Mouse (Mus musculus): ENCODE results near the gene Arhgdib. TPM values are rescaled to one million over a fixed set of nuclear protein-coding genes. Genes with fewer than 3 reads are reported as not detected.
"Not testable (repeated sequence)": the region's sequence is repeated elsewhere in the genome, so short reads cannot be mapped to it uniquely, and the experiment has no call there.

Gene Arhgdib
- polyA plus RNA-seq, 1 experiment from 2014 or later: 16.6 TPM

GRCm38 (mm10) chr6:136897789-136898188 lies 43.9 kb downstream of the Arhgdib start:
- Histone ChIP-seq H3K4me3 (no peak overlapping the region), H3K9me3 (no peaks in the 10 kb centered on the region), H3K27me3 (no peaks in the 10 kb centered on the region), H3K36me3 (no peaks in the 10 kb centered on the region), H3K9ac (no peak overlapping the region), H3K4me1 (replicated peaks) (no peaks in the 10 kb centered on the region), H3K4me2 (no peak overlapping the region), H3K27ac (replicated peaks) (no peak overlapping the region)
- 89% methylated on average over 4 of the region's 4 CpGs for WGBS
- ATAC-seq (ENCODE audit: low read depth): no peak

- no peak overlapping the region for H3K4me2 ChIP-seq
- ATAC-seq (ENCODE audit: low read depth): no peak
- H3K27me3 ChIP-seq: no peaks in the 10 kb centered on the region
- H3K9ac ChIP-seq: no peak overlapping the region
- H3K36me3 ChIP-seq: no peaks in the 10 kb centered on the region
- no peaks in the 10 kb centered on the region for H3K4me1 ChIP-seq (replicated peaks)
- 71% methylated on average over 15 of the region's 15 CpGs for WGBS
- H3K4me3 ChIP-seq: no peak overlapping the region
- no peak overlapping the region for H3K27ac ChIP-seq (replicated peaks)
- no peaks in the 10 kb centered on the region for H3K9me3 ChIP-seq
Measured at GRCm38 (mm10) chr6:136894532-136895339, 47.0 kb downstream of the Arhgdib start.

- H3K9me3 ChIP-seq: no peaks in the 10 kb centered on the region
- H3K9ac ChIP-seq: no peak overlapping the region
- no peaks in the 10 kb centered on the region for H3K27me3 ChIP-seq
- ATAC-seq (ENCODE audit: low read depth): no peak
- H3K4me1 ChIP-seq (replicated peaks): no peaks in the 10 kb centered on the region
- WGBS: 96% methylated on average over 2 of the region's 2 CpGs
- no peak overlapping the region for H3K4me3 ChIP-seq
- no peak overlapping the region for H3K27ac ChIP-seq (replicated peaks)
- no peaks in the 10 kb centered on the region for H3K36me3 ChIP-seq
- H3K4me2 ChIP-seq: no peak overlapping the region
Measured at GRCm38 (mm10) chr6:136892002-136892401, 49.7 kb downstream of the Arhgdib start.

- ATAC-seq (ENCODE audit: low read depth): no peak
- H3K27me3 ChIP-seq: no peaks in the 10 kb centered on the region
- no peak overlapping the region for H3K9ac ChIP-seq
- H3K4me2 ChIP-seq: no peak overlapping the region
- H3K4me1 ChIP-seq (replicated peaks): no peaks in the 10 kb centered on the region
- H3K9me3 ChIP-seq: no peaks in the 10 kb centered on the region
- no peak overlapping the region for H3K4me3 ChIP-seq
- H3K36me3 ChIP-seq: no peaks in the 10 kb centered on the region
- WGBS: 88% methylated on average over 6 of the region's 6 CpGs
- H3K27ac ChIP-seq (replicated peaks): no peak overlapping the region
Measured at GRCm38 (mm10) chr6:136889554-136889953, 52.1 kb downstream of the Arhgdib start.

DNA sequence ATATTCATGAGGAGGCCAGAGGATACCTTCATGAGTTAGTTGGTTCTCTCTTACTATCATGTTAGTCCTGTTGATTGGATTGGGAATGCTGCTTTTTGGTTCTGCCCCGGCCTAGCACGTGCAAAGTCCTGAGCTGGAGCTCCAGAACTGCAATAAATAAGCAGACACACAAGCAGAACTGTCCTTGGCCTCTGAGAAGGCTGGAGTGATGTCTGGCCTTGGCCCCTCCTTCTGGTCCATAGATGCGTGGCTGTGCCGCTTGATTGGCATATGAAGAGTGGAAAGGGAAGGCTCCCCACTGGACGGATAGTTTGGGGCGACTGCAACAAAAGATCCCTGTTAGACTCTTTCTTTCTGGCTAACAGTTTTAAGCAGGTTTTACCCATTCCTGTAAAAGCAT lies 52.6 kb downstream of the Arhgdib start:
- H3K27ac ChIP-seq (replicated peaks): no peak overlapping the region
- no peak for ATAC-seq (ENCODE audit: low read depth)
- H3K4me3 ChIP-seq: no peak overlapping the region
- no peak overlapping the region for H3K4me2 ChIP-seq
- no peaks in the 10 kb centered on the region for H3K27me3 ChIP-seq
- no peak overlapping the region for H3K9ac ChIP-seq
- H3K9me3 ChIP-seq: no peaks in the 10 kb centered on the region
- 90% methylated on average over 6 of the region's 6 CpGs for WGBS
- no peaks in the 10 kb centered on the region for H3K36me3 ChIP-seq
- H3K4me1 ChIP-seq (replicated peaks): no peaks in the 10 kb centered on the region

GRCm38 (mm10) chr6:136887854-136888253 lies 53.8 kb downstream of the Arhgdib start:
- H3K9ac ChIP-seq: no peak overlapping the region
- ATAC-seq (ENCODE audit: low read depth): no peak
- no peaks in the 10 kb centered on the region for H3K9me3 ChIP-seq
- H3K27me3 ChIP-seq: no peaks in the 10 kb centered on the region
- WGBS: 70% methylated on average over 9 of the region's 9 CpGs
- H3K27ac ChIP-seq (replicated peaks): no peak overlapping the region
- H3K4me2 ChIP-seq: no peak overlapping the region
- H3K36me3 ChIP-seq: no peaks in the 10 kb centered on the region
- H3K4me3 ChIP-seq: no peak overlapping the region
- H3K4me1 ChIP-seq (replicated peaks): no peaks in the 10 kb centered on the region

DNA sequence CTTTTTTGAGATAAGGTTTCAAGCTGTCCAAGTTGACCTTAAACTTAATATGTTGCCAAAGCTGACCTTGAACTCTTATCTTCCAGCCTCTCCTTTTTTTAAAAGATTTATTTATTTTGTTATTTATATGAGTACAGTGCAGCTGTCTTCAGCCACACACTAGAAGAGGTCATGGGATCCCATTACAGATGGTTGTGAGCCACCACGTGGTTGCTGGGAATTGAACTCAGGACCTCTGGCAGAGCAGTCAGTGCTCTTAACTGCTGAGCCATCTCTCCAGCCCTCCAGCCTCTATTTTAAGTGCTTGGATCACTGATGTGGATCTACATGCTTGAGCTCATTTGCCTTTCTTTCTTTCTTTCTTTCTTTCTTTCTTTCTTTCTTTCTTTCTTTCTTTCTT lies 56.9 kb downstream of the Arhgdib start:
- not testable (repeated sequence) for H3K9me3 ChIP-seq; H3K36me3 ChIP-seq; H3K27me3 ChIP-seq; ATAC-seq (ENCODE audit: low read depth); H3K27ac ChIP-seq (replicated peaks); H3K4me3 ChIP-seq; H3K4me2 ChIP-seq; H3K9ac ChIP-seq; H3K4me1 ChIP-seq (replicated peaks)
- WGBS: 64% methylated on average over 1 of the region's 1 CpGs

DNA sequence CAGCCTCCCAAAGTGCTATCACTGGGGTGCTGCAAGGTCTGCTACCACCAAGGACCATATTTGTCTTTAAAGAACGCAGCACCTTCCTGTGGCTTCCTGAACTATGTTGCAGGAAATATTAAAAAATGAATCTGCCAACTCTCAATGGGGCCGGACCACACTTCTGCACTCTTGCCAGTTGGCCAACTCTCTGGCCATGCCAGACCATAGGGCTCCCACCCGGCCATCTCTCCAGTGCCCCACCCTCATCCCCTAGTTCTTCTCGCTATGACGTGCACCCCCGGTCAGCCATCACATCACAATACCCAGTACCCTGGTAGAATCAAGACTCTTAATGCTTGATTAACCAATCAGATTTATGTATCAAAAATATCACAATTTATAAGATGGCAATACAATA lies 57.7 kb downstream of the Arhgdib start:
- Histone ChIP-seq H3K36me3 (no peaks in the 10 kb centered on the region), H3K9ac (no peak overlapping the region), H3K27me3 (no peaks in the 10 kb centered on the region), H3K4me3 (no peak overlapping the region), H3K27ac (replicated peaks) (no peak overlapping the region), H3K4me1 (replicated peaks) (no peaks in the 10 kb centered on the region), H3K4me2 (no peak overlapping the region), H3K9me3 (no peaks in the 10 kb centered on the region)
- ATAC-seq (ENCODE audit: low read depth): no peak
- WGBS: 94% methylated on average over 6 of the region's 6 CpGs

DNA sequence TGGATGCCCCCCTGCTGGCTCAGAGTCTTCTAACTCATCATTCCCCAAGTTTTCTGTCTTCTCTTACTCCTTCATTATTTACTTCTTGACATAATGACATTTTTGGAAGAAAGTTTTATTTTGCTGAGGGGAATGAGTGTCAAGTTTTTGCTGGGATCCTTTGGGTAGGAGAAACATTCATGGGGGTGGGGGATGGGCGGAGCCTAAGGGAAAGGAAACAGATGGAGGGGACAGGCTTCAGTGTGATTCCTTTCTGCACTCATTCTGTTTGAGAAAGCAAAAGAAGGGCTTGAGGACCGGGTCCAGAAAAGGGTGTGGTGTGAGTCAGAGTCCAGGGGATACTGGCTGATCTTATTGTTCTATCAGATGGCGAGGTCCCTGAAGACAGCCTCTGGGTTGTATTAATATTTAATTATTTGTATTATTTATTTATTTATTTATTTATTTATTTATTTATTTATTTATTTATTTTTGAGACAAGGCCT lies 58.2 kb downstream of the Arhgdib start:
- Histone ChIP-seq H3K4me3 (no peak overlapping the region), H3K4me1 (replicated peaks) (no peaks in the 10 kb centered on the region), H3K27ac (replicated peaks) (no peak overlapping the region), H3K36me3 (no peaks in the 10 kb centered on the region), H3K9me3 (no peaks in the 10 kb centered on the region), H3K27me3 (no peaks in the 10 kb centered on the region), H3K4me2 (no peak overlapping the region), H3K9ac (no peak overlapping the region)
- 90% methylated on average over 3 of the region's 3 CpGs for WGBS
- ATAC-seq (ENCODE audit: low read depth): no peak

DNA sequence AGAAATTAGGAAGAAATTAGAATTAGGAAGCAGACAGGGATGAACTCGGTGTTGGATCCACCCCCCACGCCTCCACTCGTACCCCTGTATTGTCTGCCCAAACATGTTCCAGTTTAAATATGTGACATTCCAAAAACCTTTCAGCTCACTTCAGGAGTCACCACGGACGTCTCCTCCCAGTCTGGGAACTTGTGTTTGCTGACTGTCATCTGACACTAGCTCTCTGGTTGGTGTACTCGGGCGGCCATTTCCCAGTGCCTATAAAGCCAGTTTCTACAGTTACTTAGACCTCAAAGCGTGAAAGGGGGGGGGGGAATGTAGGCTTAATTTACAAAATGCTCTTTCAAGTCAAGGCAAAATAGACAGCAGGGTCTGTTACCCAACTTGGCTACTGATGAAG lies 60.0 kb downstream of the Arhgdib start:
- ATAC-seq (ENCODE audit: low read depth): no peak

DNA sequence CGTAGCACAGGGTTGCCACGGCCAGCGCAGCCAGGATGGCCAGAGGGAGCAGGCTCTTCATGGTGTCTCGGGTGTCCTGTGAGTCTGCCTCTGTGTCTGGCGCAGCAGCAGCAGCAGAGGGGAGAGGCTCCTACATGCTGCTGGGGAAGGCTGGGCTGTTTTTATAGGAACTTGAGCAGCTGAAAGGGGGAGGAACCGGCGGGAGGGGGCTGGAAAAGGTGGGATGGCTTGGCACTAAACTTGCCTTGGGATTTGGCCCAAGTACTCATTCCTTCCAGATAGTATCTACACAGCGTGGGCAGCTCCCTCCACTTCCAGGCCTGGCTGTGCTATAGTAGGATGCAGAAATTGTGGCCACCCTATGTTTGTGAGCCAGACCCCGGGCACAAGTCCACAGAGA lies 66.0 kb downstream of the Arhgdib start, which contains the start of gene Mgp:
TSS of gene Mgp (minus strand) at position 154 of the 400 bp plus-strand sequence.
- H3K27ac ChIP-seq (replicated peaks): no peak within 1 kb of the TSS
- peaks cover 3% of the 10 kb centered on the region; the same call in 1 of the 2 replicates for H3K4me1 ChIP-seq (replicated peaks)
- H3K36me3 ChIP-seq: no peaks in the 10 kb centered on the region
- 50% methylated on average over 9 of the region's 9 CpGs for WGBS
- no peak for ATAC-seq (ENCODE audit: low read depth)
- H3K4me2 ChIP-seq: no peak within 1 kb of the TSS
- H3K9me3 ChIP-seq: no peaks in the 10 kb centered on the region
- no peak within 1 kb of the TSS for H3K4me3 ChIP-seq
- no peak within 1 kb of the TSS for H3K9ac ChIP-seq
- H3K27me3 ChIP-seq: no peaks in the 10 kb centered on the region

More for the DNA sequence above, 60.0 kb downstream of the Arhgdib start:
- Histone ChIP-seq H3K9ac (no peak overlapping the region), H3K9me3 (no peaks in the 10 kb centered on the region), H3K27ac (replicated peaks) (no peak overlapping the region), H3K4me3 (no peak overlapping the region), H3K36me3 (no peaks in the 10 kb centered on the region), H3K4me2 (no peak overlapping the region), H3K4me1 (replicated peaks) (no peaks in the 10 kb centered on the region), H3K27me3 (no peaks in the 10 kb centered on the region)
- 76% methylated on average over 8 of the region's 8 CpGs for WGBS

DNA sequence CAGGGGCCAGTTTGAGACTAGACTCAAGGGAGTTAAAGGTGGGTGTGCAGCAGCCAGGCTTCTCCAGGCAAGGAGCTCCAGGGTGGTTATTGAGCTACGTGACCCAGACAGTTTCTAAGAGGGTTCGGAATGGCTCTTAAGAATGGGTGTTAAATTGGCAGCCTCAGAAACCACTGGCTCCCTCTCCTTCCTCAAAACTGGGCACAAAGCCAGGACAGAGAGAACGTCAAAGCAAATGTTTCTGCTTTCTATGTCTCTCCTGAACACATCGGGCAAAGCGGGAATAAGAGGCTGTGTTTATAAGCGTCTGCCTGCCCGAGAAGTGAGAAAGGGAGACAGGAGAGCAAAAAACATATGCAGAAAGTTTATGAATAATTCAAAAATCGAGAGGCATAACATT lies 67.1 kb downstream of the Arhgdib start:
- ATAC-seq (ENCODE audit: low read depth): no peak
- H3K36me3 ChIP-seq: no peaks in the 10 kb centered on the region
- no peaks in the 10 kb centered on the region for H3K27me3 ChIP-seq
- no peak overlapping the region for H3K9ac ChIP-seq
- no peaks in the 10 kb centered on the region for H3K9me3 ChIP-seq
- no peak overlapping the region for H3K4me3 ChIP-seq
- H3K27ac ChIP-seq (replicated peaks): no peak overlapping the region
- no peak overlapping the region for H3K4me2 ChIP-seq
- WGBS: 51% methylated on average over 8 of the region's 8 CpGs
- H3K4me1 ChIP-seq (replicated peaks): peaks cover 3% of the 10 kb centered on the region; the same call in 1 of the 2 replicates
